Mouse (Mus musculus): ENCODE measurements at regions not wholly inside any gene's neighbourhood (a gene's known extent, or its start where the extent isn't known, plus 50 kb on each side); places are given as distances from the start of the nearest gene placed in this dataset.

DNA sequence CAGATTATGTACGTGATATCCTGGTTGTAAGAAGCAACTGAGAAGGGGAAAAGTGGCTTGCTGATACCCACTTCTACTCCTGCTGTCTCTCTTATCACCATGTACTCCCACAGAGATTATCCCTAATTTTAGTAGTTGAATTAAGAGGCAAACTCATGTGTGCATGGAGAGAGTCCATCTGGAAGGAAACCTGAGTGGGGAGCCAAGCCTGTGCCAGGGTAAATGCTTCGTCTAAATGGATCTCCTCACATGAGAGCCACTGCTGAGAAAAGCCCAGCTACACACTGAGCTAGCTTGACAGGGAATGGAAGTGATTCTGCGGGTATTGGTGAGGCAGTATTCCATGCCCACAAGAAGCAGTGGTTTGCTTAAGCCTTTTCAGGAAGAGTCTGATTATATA lies 445.0 kb upstream of the Tecrl start:
- TF ChIP-seq CTCF (IDR thresholded peaks at IDR 0.05 in 2 of 3, conservative IDR thresholded peaks at IDR 0.05 in 1 of 3; ENCODE audit: control insufficient read depth in 1 of 3, insufficient read depth in 1 of 3, low read depth in 2 of 3, low read length in 3 of 3, poor library complexity in 1 of 3, severe bottlenecking in 1 of 3) (no peak), MYC (IDR thresholded peaks at IDR 0.05; ENCODE audit: low read depth, low read length) (no peak), ZMIZ1 (IDR thresholded peaks at IDR 0.05; ENCODE audit: low read depth, low read length) (no peak), POLR2AphosphoS5 (IDR thresholded peaks at IDR 0.05; ENCODE audit: borderline replicate concordance, low read depth, low read length) (no peak), ZKSCAN1 (IDR thresholded peaks at IDR 0.05; ENCODE audit: low read depth, low read length) (no peak), MAFK (IDR thresholded peaks at IDR 0.05; ENCODE audit: borderline replicate concordance, low read depth, low read length) (no peak), EP300 (IDR thresholded peaks at IDR 0.05; ENCODE audit: low read depth in 1 of 2, low read length in 2 of 2) (no peak), POLR2AphosphoS2 (IDR thresholded peaks at IDR 0.05; ENCODE audit: low read length) (no peak), E2F4 (IDR thresholded peaks at IDR 0.05; ENCODE audit: borderline replicate concordance, low read depth, low read length) (no peak), POLR2A (IDR thresholded peaks at IDR 0.05; ENCODE audit: control insufficient read depth in 1 of 2, insufficient read depth in 1 of 2, low read depth in 1 of 2, low read length in 2 of 2, poor library complexity in 1 of 2) (no peak), MXI1 (IDR thresholded peaks at IDR 0.05; ENCODE audit: low read depth, low read length) (no peak), ZC3H11A (IDR thresholded peaks at IDR 0.05; ENCODE audit: low read depth, low read length) (no peak), RCOR1 (IDR thresholded peaks at IDR 0.05; ENCODE audit: low read depth, low read length) (no peak), TBP (IDR thresholded peaks at IDR 0.05; ENCODE audit: low read depth, low read length) (no peak)

Measured in MEL (cell line).